Comparison of ENCODE assay signal across 9 mouse cellular contexts in genomic region chr2:157070365-157070764, GRCm38 (mm10). TPM values are rescaled to one million over a fixed set of nuclear protein-coding genes. Genes with fewer than 3 reads are reported as not detected.
DNase-seq lines count a peak whose midpoint lies in the region; ATAC-seq and TF ChIP-seq lines count a peak whose summit lies in the region.
"Had no signal": no experiment of that assay in that cellular context is flagged by ENCODE, and none has a peak within 500 bp of the region (broad histone marks: within the 10 kb centered on the region; RNA-seq: fewer than 3 reads in every experiment).

No protein-coding gene starts in this region.

- peak; percentile 82 to 90 for DNase-seq in adrenal gland, adult (ENCODE audit: inconsistent age in 2 of 2, low spot score in 1 of 2)
- DNase-seq in adrenal gland, postnatal 4 days (ENCODE audit: low spot score in 2 of 2), result no peak
- DNase-seq in NIH3T3 (ENCODE audit: low read depth), result peak; percentile 59
- peak; percentile 75 for DNase-seq in kidney, adult 2 months
- no peak for DNase-seq in embryo, embryonic 10.5 days (ENCODE audit: low spot score)

- H3K36me3 ChIP-seq in forebrain, embryonic 13.5 days (ENCODE audit: poor library complexity, severe bottlenecking), result peaks cover 16% of the 10 kb centered on the region
- no peaks in the 10 kb centered on the region for H3K36me3 ChIP-seq in kidney, adult 2 months (ENCODE audit: control insufficient read depth, insufficient read depth, low read length)
- no peaks in the 10 kb centered on the region for H3K36me3 ChIP-seq in lung, embryonic 16.5 days (ENCODE audit: control insufficient read depth, insufficient read depth, low read length)

- H3K27ac ChIP-seq in forebrain, embryonic 13.5 days, result peak overlapping the region; percentile 66
- H3K27ac ChIP-seq in kidney, adult 2 months (ENCODE audit: insufficient read depth, low read depth, low read length), result peak overlapping the region; percentile 52
- H3K27ac ChIP-seq in lung, embryonic 16.5 days (ENCODE audit: low read length), result peak overlapping the region; percentile 95

- WGBS in forebrain, embryonic 13.5 days, result 45% methylated on average over 9 of the region's 9 CpGs
- 35% methylated on average over 9 of the region's 9 CpGs for WGBS in kidney, adult 2 months
- 3% methylated on average over 9 of the region's 9 CpGs for WGBS in lung, embryonic 16.5 days

- no peak for TF ChIP-seq POLR2A in kidney, adult 2 months (IDR thresholded peaks at IDR 0.05; ENCODE audit: low read depth, low read length)

- no peak for ATAC-seq in forebrain, embryonic 13.5 days
- ATAC-seq in lung, embryonic 16.5 days (ENCODE audit: low read depth), result peak; percentile 30
- ATAC-seq in frontal cortex, adult (ENCODE audit: low TSS enrichment), result no peak

- H3K9me3 ChIP-seq in forebrain, embryonic 13.5 days (replicated peaks), result no peaks in the 10 kb centered on the region
- H3K9me3 ChIP-seq in lung, embryonic 16.5 days (ENCODE audit: control insufficient read depth, low read length), result no peaks in the 10 kb centered on the region

- peak overlapping the region; percentile 22 for H3K9ac ChIP-seq in forebrain, embryonic 13.5 days
- H3K9ac ChIP-seq in lung, embryonic 16.5 days (ENCODE audit: low read length), result peak overlapping the region; percentile 59

- no peaks in the 10 kb centered on the region for H3K27me3 ChIP-seq in forebrain, embryonic 13.5 days
- H3K27me3 ChIP-seq in kidney, adult 2 months (replicated peaks; ENCODE audit: control insufficient read depth, insufficient read depth, low read length), result no peaks in the 10 kb centered on the region
- no peaks in the 10 kb centered on the region for H3K27me3 ChIP-seq in lung, embryonic 16.5 days (ENCODE audit: control insufficient read depth, insufficient read depth, low read depth, low read length)

- no peak for TF ChIP-seq CTCF in kidney, adult 2 months (conservative IDR thresholded peaks at IDR 0.05; ENCODE audit: insufficient read depth, insufficient read length, low read depth, low read length)

- H3K4me2 ChIP-seq in forebrain, embryonic 13.5 days, result peak overlapping the region; percentile 17; the same call in 1 of the 2 replicates
- peak overlapping the region; percentile 29 for H3K4me2 ChIP-seq in lung, embryonic 16.5 days (ENCODE audit: low read depth, low read length)

- no peak overlapping the region for H3K4me3 ChIP-seq in forebrain, embryonic 13.5 days
- no peak overlapping the region for H3K4me3 ChIP-seq in kidney, adult 2 months (ENCODE audit: insufficient read depth, low read depth, low read length)
- H3K4me3 ChIP-seq in lung, embryonic 16.5 days (ENCODE audit: low read length), result no peak overlapping the region

- H3K4me1 ChIP-seq in forebrain, embryonic 13.5 days, result peaks cover 92% of the 10 kb centered on the region
- peaks cover 32% of the 10 kb centered on the region for H3K4me1 ChIP-seq in kidney, adult 2 months (ENCODE audit: control insufficient read depth, insufficient read depth, low read length)
- H3K4me1 ChIP-seq in lung, embryonic 16.5 days (replicated peaks; ENCODE audit: control insufficient read depth, insufficient read depth, low read length), result peaks cover 87% of the 10 kb centered on the region

RNA-seq across cellular contexts. Expression of gene Soga1, which starts 8.7 kb away (rescaled TPM):
- total RNA-seq in adrenal gland, postnatal 4 days (2021), result 10 to 100 TPM; 46.3 to 47.0 TPM
- polyA plus RNA-seq in forebrain, embryonic 13.5 days (2015; fragmentation: Nextera tagmentation; extraction: Ambion mirVana), result 4.8 and 5.1 TPM in 2 replicates
- 5.3 and 5.4 TPM in 2 replicates for polyA plus RNA-seq in kidney, adult 2 months (2012; rRNA removed)
- polyA plus RNA-seq in lung, embryonic 16.5 days (2015; fragmentation: Nextera tagmentation; extraction: Ambion mirVana), result 4.0 and 4.1 TPM in 2 replicates

RNA-seq across cellular contexts. Expression of gene Tldc2, which starts 16.5 kb away (rescaled TPM):
- total RNA-seq in adrenal gland, postnatal 4 days (2021), result not detected
- polyA plus RNA-seq in forebrain, embryonic 13.5 days (2015; fragmentation: Nextera tagmentation; extraction: Ambion mirVana), result not detected in 2 replicates
- 11.3 and 12.2 TPM in 2 replicates for polyA plus RNA-seq in kidney, adult 2 months (2012; rRNA removed)
- polyA plus RNA-seq in lung, embryonic 16.5 days (2015; fragmentation: Nextera tagmentation; extraction: Ambion mirVana), result not detected in 2 replicates
- polyA plus RNA-seq: embryonic facial prominence, embryonic 11.5 days had no signal

Comparison
In these comparisons a context has a peak if more than half of its experiments do, and no peak if none do; other contexts are left out.
1. DNase-seq: peak in adrenal gland, adult (2 of 2), NIH3T3 (single experiment) and kidney, adult 2 months (single experiment); none in adrenal gland, postnatal 4 days (0 of 2) and embryo, embryonic 10.5 days (single experiment).
2. Peak in every context shown above with its lines, with median percentiles within 50 percentile points of each other: H3K27ac ChIP-seq.